Mouse (Mus musculus): ENCODE measurements around the gene Hist1h2ad. TPM values are rescaled to one million over a fixed set of nuclear protein-coding genes. Genes with fewer than 3 reads are reported as not detected.
"Not testable (repeated sequence)": the region's sequence is repeated elsewhere in the genome, so short reads cannot be mapped to it uniquely, and the experiment has no call there.

Gene Hist1h2ad
- polyA plus RNA-seq, 1 experiment from 2014 or later: 2.7 TPM

- WGBS: under 1% methylated on average over 47 of the region's 47 CpGs
Observed at GRCm38 (mm10) chr13:23551146-23551834, 22.9 kb upstream of the Hist1h2ad start, which contains the start of gene Hist1h4f. Gene Hist1h4f (minus strand): TSS chr13:23551648.

DNA sequence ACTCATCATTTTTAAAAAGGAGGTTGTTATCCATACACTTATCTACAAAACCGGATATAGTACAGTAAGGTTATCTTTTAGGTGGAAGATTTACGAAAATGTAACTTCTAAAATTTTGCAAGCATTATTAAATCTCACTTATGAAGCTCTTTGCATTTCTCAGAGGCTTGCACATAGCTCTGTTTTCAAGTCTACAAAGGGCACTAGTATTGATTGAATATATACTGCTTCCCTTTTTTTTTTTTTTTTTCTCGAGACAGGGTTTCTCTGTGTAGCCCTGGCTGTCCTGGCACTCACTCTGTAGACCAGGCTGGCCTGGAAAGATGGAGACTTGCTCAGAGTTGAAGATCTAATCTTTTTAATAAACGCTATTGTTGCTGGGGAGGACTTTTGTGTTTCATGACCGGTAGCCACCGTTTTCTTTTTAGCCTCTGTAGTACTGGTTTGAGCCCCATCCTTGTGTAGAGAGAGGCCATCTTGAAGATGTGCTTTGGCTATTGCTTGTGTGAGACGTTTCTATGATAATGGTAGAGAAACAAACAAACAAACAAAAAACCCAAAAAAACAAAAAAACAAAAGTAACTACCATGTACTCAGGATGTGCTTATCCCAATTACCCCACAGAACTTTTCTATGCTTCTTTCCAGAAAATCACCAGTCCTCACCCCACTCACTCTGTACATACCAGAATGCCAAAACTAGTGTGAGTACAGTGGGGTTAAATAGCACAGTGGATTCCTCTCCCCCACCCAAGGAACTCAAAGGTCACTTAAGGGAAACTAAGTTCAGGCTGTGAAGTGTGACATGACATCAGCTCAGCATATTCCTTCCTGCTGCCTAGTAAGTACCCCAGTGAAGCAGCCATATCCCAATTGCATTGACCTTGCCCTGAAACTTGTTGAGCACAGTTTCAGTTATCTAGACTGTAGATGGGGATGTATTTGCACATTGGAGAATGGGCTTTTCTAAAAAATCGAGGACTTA is 22.0 kb upstream of the Hist1h2ad start:
- 53% methylated on average over 8 of the region's 8 CpGs for WGBS
- no peaks in the 10 kb centered on the region for H3K27me3 ChIP-seq (replicated peaks; ENCODE audit: control insufficient read depth, insufficient read depth, low read length)
- H3K9me3 ChIP-seq (ENCODE audit: control insufficient read depth, low read length): no peaks in the 10 kb centered on the region
- H3K4me1 ChIP-seq (ENCODE audit: control insufficient read depth, insufficient read depth, low read length): peaks cover 12% of the 10 kb centered on the region
- H3K4me2 ChIP-seq (ENCODE audit: low read depth, low read length): peak overlapping the region; percentile 65; the same call in 1 of the 2 replicates
- H3K9ac ChIP-seq (ENCODE audit: low read depth, low read length): no peak overlapping the region
- ATAC-seq: no peak
- peak overlapping the region; percentile 51 for H3K4me3 ChIP-seq (ENCODE audit: low read length)
- H3K27ac ChIP-seq (ENCODE audit: low read length): peak overlapping the region; percentile 92
- H3K36me3 ChIP-seq (ENCODE audit: control insufficient read depth, insufficient read depth, low read length): no peaks in the 10 kb centered on the region

More at GRCm38 (mm10) chr13:23551146-23551834, 22.9 kb upstream of the Hist1h2ad start, which contains the start of gene Hist1h4f:
- peak; percentile 82 for ATAC-seq
- not testable (repeated sequence) for H3K36me3 ChIP-seq (ENCODE audit: control insufficient read depth, insufficient read depth, low read length); H3K9me3 ChIP-seq (ENCODE audit: control insufficient read depth, low read length); H3K4me1 ChIP-seq (ENCODE audit: control insufficient read depth, insufficient read depth, low read length); H3K27me3 ChIP-seq (replicated peaks; ENCODE audit: control insufficient read depth, insufficient read depth, low read length)
- Histone ChIP-seq H3K4me2 (ENCODE audit: low read depth, low read length) (peak within 1 kb of the TSS; percentile 65), H3K4me3 (ENCODE audit: low read length) (peak within 1 kb of the TSS; percentile 51), H3K9ac (ENCODE audit: low read depth, low read length) (peak within 1 kb of the TSS; percentile 67), H3K27ac (ENCODE audit: low read length) (peak within 1 kb of the TSS; percentile 92)

DNA sequence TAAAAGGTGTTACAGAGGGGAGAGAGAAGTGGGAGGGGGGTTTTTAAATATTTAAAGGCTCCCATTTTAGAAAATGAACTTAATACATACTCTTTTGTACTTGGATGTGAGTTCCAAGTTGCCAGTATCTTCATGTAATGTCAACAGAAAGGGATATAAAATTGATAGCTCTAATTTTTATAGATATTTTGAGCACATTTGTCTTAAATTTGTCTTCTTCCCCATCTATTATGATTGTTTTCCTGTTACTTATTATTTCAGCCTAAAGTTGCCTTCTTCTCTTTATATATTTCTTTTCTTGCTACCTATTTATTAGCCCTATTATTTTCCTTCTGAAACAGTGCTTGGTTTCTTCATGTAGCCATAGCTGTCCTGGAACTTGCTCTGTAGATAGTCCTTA is 21.2 kb upstream of the Hist1h2ad start, which contains the start of gene Hist1h1d:
TSS of gene Hist1h1d (plus strand) at position 301 of the 400 bp plus-strand sequence.
- Histone ChIP-seq H3K9ac (ENCODE audit: low read depth, low read length) (no peak within 1 kb of the TSS), H3K9me3 (ENCODE audit: control insufficient read depth, low read length) (no peaks in the 10 kb centered on the region), H3K36me3 (ENCODE audit: control insufficient read depth, insufficient read depth, low read length) (no peaks in the 10 kb centered on the region), H3K4me1 (ENCODE audit: control insufficient read depth, insufficient read depth, low read length) (peaks cover 12% of the 10 kb centered on the region), H3K4me2 (ENCODE audit: low read depth, low read length) (0 out of 2 replicates have a peak within 1 kb of the TSS, but pooled peaks have one; percentile 12), H3K4me3 (ENCODE audit: low read length) (no peak within 1 kb of the TSS), H3K27me3 (replicated peaks; ENCODE audit: control insufficient read depth, insufficient read depth, low read length) (no peaks in the 10 kb centered on the region), H3K27ac (ENCODE audit: low read length) (peak within 1 kb of the TSS; percentile 97)
- no peak for ATAC-seq

GRCm38 (mm10) chr13:23554393-23554792 is 19.8 kb upstream of the Hist1h2ad start:
- no peak for ATAC-seq
- Histone ChIP-seq H3K36me3 (ENCODE audit: control insufficient read depth, insufficient read depth, low read length) (no peaks in the 10 kb centered on the region), H3K27ac (ENCODE audit: low read length) (peak overlapping the region; percentile 97), H3K4me2 (ENCODE audit: low read depth, low read length) (peak overlapping the region; percentile 83), H3K4me1 (ENCODE audit: control insufficient read depth, insufficient read depth, low read length) (peaks cover 12% of the 10 kb centered on the region), H3K27me3 (replicated peaks; ENCODE audit: control insufficient read depth, insufficient read depth, low read length) (no peaks in the 10 kb centered on the region), H3K9me3 (ENCODE audit: control insufficient read depth, low read length) (no peaks in the 10 kb centered on the region), H3K4me3 (ENCODE audit: low read length) (peak overlapping the region; percentile 51), H3K9ac (ENCODE audit: low read depth, low read length) (peak overlapping the region; percentile 78)
- 18% methylated on average over 9 of the region's 9 CpGs for WGBS

DNA sequence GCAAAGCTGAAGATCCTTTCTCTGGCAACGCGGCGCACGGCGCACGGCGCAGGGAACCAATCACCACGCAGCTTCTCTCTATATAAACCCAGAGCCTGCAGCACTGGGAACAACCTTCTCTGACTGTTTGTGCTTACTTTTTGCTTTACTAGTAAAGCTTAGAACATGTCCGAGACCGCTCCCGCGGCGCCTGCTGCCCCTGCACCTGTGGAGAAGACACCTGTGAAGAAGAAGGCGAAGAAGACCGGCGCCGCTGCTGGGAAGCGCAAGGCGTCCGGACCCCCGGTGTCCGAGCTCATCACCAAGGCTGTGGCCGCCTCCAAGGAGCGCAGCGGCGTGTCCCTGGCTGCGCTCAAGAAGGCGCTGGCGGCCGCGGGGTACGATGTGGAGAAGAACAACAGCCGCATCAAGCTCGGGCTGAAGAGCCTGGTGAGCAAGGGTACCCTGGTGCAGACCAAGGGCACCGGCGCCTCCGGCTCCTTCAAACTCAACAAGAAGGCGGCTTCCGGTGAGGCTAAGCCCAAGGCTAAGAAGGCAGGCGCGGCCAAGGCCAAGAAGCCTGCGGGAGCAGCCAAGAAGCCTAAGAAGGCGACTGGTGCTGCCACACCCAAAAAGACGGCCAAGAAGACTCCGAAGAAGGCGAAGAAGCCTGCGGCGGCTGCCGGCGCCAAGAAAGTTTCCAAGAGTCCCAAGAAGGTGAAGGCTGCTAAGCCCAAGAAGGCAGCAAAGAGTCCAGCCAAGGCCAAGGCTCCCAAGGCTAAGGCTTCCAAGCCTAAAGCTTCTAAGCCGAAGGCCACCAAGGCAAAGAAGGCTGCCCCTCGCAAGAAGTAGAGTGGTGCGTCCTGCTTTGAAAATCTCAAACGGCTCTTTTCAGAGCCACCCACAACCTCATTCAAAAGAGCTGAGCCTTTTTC is 19.0 kb upstream of the Hist1h2ad start:
- peak; percentile 84 for ATAC-seq
- under 1% methylated on average over 52 of the region's 54 CpGs for WGBS
- H3K9ac ChIP-seq (ENCODE audit: low read depth, low read length): peak overlapping the region; percentile 78
- H3K27ac ChIP-seq (ENCODE audit: low read length): peak overlapping the region; percentile 97
- no peaks in the 10 kb centered on the region for H3K36me3 ChIP-seq (ENCODE audit: control insufficient read depth, insufficient read depth, low read length)
- no peaks in the 10 kb centered on the region for H3K9me3 ChIP-seq (ENCODE audit: control insufficient read depth, low read length)
- H3K4me3 ChIP-seq (ENCODE audit: low read length): peak overlapping the region; percentile 51
- H3K27me3 ChIP-seq (replicated peaks; ENCODE audit: control insufficient read depth, insufficient read depth, low read length): no peaks in the 10 kb centered on the region
- H3K4me2 ChIP-seq (ENCODE audit: low read depth, low read length): peak overlapping the region; percentile 83
- H3K4me1 ChIP-seq (ENCODE audit: control insufficient read depth, insufficient read depth, low read length): peaks cover 12% of the 10 kb centered on the region

- peak overlapping the region; percentile 78 for H3K9ac ChIP-seq (ENCODE audit: low read depth, low read length)
- peak overlapping the region; percentile 97 for H3K27ac ChIP-seq (ENCODE audit: low read length)
- peak overlapping the region; percentile 51 for H3K4me3 ChIP-seq (ENCODE audit: low read length)
- no peaks in the 10 kb centered on the region for H3K36me3 ChIP-seq (ENCODE audit: control insufficient read depth, insufficient read depth, low read length)
- peak; percentile 80 for ATAC-seq
- H3K9me3 ChIP-seq (ENCODE audit: control insufficient read depth, low read length): no peaks in the 10 kb centered on the region
- H3K4me1 ChIP-seq (ENCODE audit: control insufficient read depth, insufficient read depth, low read length): peaks cover 7% of the 10 kb centered on the region
- WGBS: under 1% methylated on average over 18 of the region's 18 CpGs
- no peaks in the 10 kb centered on the region for H3K27me3 ChIP-seq (replicated peaks; ENCODE audit: control insufficient read depth, insufficient read depth, low read length)
- peak overlapping the region; percentile 83 for H3K4me2 ChIP-seq (ENCODE audit: low read depth, low read length)
Observed at GRCm38 (mm10) chr13:23555839-23556416, 18.3 kb upstream of the Hist1h2ad start.

GRCm38 (mm10) chr13:23556906-23557305 is 17.3 kb upstream of the Hist1h2ad start:
- 66% methylated on average over 3 of the region's 3 CpGs for WGBS
- Histone ChIP-seq H3K27me3 (replicated peaks; ENCODE audit: control insufficient read depth, insufficient read depth, low read length) (no peaks in the 10 kb centered on the region), H3K36me3 (ENCODE audit: control insufficient read depth, insufficient read depth, low read length) (no peaks in the 10 kb centered on the region), H3K27ac (ENCODE audit: low read length) (peak overlapping the region; percentile 65), H3K9me3 (ENCODE audit: control insufficient read depth, low read length) (no peaks in the 10 kb centered on the region), H3K4me1 (ENCODE audit: control insufficient read depth, insufficient read depth, low read length) (peaks cover 7% of the 10 kb centered on the region), H3K4me3 (ENCODE audit: low read length) (no peak overlapping the region), H3K4me2 (ENCODE audit: low read depth, low read length) (peak overlapping the region; percentile 5; the same call in 1 of the 2 replicates), H3K9ac (ENCODE audit: low read depth, low read length) (peak overlapping the region; percentile 4; the same call in 1 of the 2 replicates)
- ATAC-seq: no peak

DNA sequence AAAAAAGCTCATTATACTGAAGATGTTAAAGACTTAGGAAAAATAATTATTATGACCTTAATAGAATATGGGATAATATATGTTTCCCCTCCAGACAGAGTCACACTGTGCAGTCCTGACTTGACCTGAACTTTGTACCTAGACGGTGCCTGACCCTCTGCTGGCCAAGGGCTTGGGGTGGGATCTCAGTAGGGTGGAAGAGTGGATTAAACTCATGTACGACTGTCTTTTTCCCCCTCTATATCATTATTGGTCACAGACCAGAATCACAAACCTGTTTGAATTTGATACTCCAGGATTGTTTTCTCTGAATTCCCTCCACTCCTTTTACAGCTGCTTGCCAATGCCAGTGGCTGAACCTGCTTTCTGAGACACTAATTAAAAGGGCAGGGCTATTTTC is 13.5 kb upstream of the Hist1h2ad start:
- H3K9me3 ChIP-seq (ENCODE audit: control insufficient read depth, low read length); H3K4me3 ChIP-seq (ENCODE audit: low read length); H3K9ac ChIP-seq (ENCODE audit: low read depth, low read length); H3K27me3 ChIP-seq (replicated peaks; ENCODE audit: control insufficient read depth, insufficient read depth, low read length); H3K36me3 ChIP-seq (ENCODE audit: control insufficient read depth, insufficient read depth, low read length); H3K4me1 ChIP-seq (ENCODE audit: control insufficient read depth, insufficient read depth, low read length); ATAC-seq: not testable (repeated sequence)
- H3K4me2 ChIP-seq (ENCODE audit: low read depth, low read length): 0 out of 2 replicates have a peak overlapping the region, but pooled peaks have one; percentile 16
- WGBS: 20% methylated on average over 2 of the region's 2 CpGs
- 0 out of 2 replicates have a peak overlapping the region, but pooled peaks have one; percentile 23 for H3K27ac ChIP-seq (ENCODE audit: low read length)
